20 mouse cellular contexts compared by ENCODE assay signal in the genomic region with DNA sequence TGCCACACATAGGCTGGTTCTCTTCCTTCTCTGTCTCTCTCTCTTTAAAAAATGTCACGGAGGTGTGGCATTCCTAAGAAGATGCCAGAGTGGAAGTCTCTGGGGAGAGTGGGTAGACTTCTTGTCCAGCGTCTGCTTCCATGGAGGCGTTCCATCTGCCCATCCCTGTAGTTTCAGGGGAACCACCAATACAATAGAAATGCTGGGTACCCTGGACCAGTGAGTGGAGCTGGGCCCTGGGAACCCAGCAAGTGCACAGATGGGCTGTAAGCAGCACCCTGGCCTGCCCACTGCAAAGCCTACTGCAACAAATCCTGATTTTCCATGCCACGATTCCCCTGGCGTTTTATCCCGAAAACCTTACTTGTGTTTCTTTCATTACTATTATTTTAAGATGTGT. TPM values are rescaled to one million over a fixed set of nuclear protein-coding genes. Genes with fewer than 3 reads are reported as not detected.
DNase-seq lines count a peak whose midpoint lies in the region; TF ChIP-seq lines count a peak whose summit lies in the region.
"Had no signal": no experiment of that assay in that cellular context is flagged by ENCODE, and none has a peak within 500 bp of the region (broad histone marks: within the 10 kb centered on the region; RNA-seq: fewer than 3 reads in every experiment).

No protein-coding gene starts in this region.

- no peak for TF ChIP-seq CTCF in gastrocnemius, adult 2 months (IDR thresholded peaks at IDR 0.05)

- no peak for DNase-seq in gastrocnemius, adult 2 months
- DNase-seq in gastrocnemius, adult 8-10 months (ENCODE audit: low spot score in 2 of 2): no peak
- DNase-seq in embryonic facial prominence, embryonic 10.5 days (ENCODE audit: low spot score): no peak
- peak; percentile 67 for DNase-seq in layer of hippocampus, adult 9-11 months
- DNase-seq in right cerebral cortex, postnatal 10 days (ENCODE audit: low spot score in 2 of 2): peak; percentile 50 to 61
- no peak for DNase-seq in adrenal gland, adult 8-10 months
- DNase-seq in MN1 (ENCODE audit: low spot score): no peak
- DNase-seq: B cell, adult 2 months; cerebellum, adult 9-10 months; gastrocnemius, postnatal 36 days; kidney, adult 2 months; liver, embryonic 13.5 days; lung, embryonic 14.5 days; lung, postnatal 36 days had no signal

- peak overlapping the region; percentile 55 for H3K27ac ChIP-seq in gastrocnemius, adult 2 months
- 0 out of 2 replicates have a peak overlapping the region, but pooled peaks have one; percentile 45 for H3K27ac ChIP-seq in embryonic facial prominence, embryonic 10.5 days (replicated peaks)
- H3K27ac ChIP-seq: forebrain, embryonic 13.5 days; limb, embryonic 13.5 days; liver, embryonic 13.5 days; midbrain, embryonic 15.5 days; stomach, embryonic 15.5 days had no signal

- H3K9me3 ChIP-seq in embryonic facial prominence, embryonic 10.5 days: no peaks in the 10 kb centered on the region
- H3K9me3 ChIP-seq: forebrain, embryonic 13.5 days; limb, embryonic 13.5 days; liver, embryonic 13.5 days; midbrain, embryonic 15.5 days; stomach, embryonic 15.5 days had no signal

- no peak overlapping the region for H3K4me3 ChIP-seq in gastrocnemius, adult 2 months
- H3K4me3 ChIP-seq in embryonic facial prominence, embryonic 10.5 days: no peak overlapping the region
- H3K4me3 ChIP-seq: forebrain, embryonic 13.5 days; limb, embryonic 13.5 days; liver, embryonic 13.5 days; midbrain, embryonic 15.5 days; stomach, embryonic 15.5 days had no signal

- H3K4me1 ChIP-seq in embryonic facial prominence, embryonic 10.5 days: 0 out of 2 replicates have a peak, but pooled peaks cover 4% of the 10 kb centered on the region
- H3K4me1 ChIP-seq: forebrain, embryonic 13.5 days; limb, embryonic 13.5 days; liver, embryonic 13.5 days; midbrain, embryonic 15.5 days; stomach, embryonic 15.5 days had no signal

- H3K27me3 ChIP-seq in embryonic facial prominence, embryonic 10.5 days (replicated peaks; ENCODE audit: low read depth, poor library complexity, severe bottlenecking): no peaks in the 10 kb centered on the region
- H3K27me3 ChIP-seq: forebrain, embryonic 13.5 days; limb, embryonic 13.5 days; liver, embryonic 13.5 days; midbrain, embryonic 15.5 days; stomach, embryonic 15.5 days had no signal

- WGBS in embryonic facial prominence, embryonic 10.5 days: 90% methylated on average over 6 of the region's 6 CpGs

- intact Hi-C loops in gastrocnemius, adult 2 months (cut with DNase I): no loop called here

- peaks cover 23% of the 10 kb centered on the region for H3K36me3 ChIP-seq in embryonic facial prominence, embryonic 10.5 days (replicated peaks)
- H3K36me3 ChIP-seq: midbrain, embryonic 15.5 days; stomach, embryonic 15.5 days had no signal

RNA-seq across cellular contexts. Expression of gene Dnaic2, which starts 12.7 kb away (rescaled TPM):
- total RNA-seq in gastrocnemius, adult 2 months (2021): under 1 TPM; 0.08 to 0.14 TPM
- total RNA-seq in gastrocnemius, adult 8-10 months (2022): not detected
- polyA plus RNA-seq in embryonic facial prominence, embryonic 10.5 days (2016; fragmentation: Nextera tagmentation; extraction: Ambion mirVana): 1.7 and 1.8 TPM in 2 replicates
- under 1 TPM; 0.38 to 0.51 (median 0.42) TPM for total RNA-seq in adrenal gland, adult 8-10 months (2022)
- total RNA-seq: hematopoietic stem cell, adult 5-6 weeks; megakaryocyte-erythroid progenitor cell, adult 5-6 weeks had no signal
- polyA plus RNA-seq: liver, embryonic 13.5 days had no signal

RNA-seq across cellular contexts. Expression of gene Ttyh2, which starts 39.3 kb away (rescaled TPM):
- 10 to 100 TPM; 15.7 to 17.4 TPM for total RNA-seq in gastrocnemius, adult 2 months (2021)
- total RNA-seq in gastrocnemius, adult 8-10 months (2022): 10 to 100 TPM; 17.6 to 20.2 (median 19.4) TPM
- polyA plus RNA-seq in embryonic facial prominence, embryonic 10.5 days (2016; fragmentation: Nextera tagmentation; extraction: Ambion mirVana): 14.9 and 16.1 TPM in 2 replicates
- 100 to 1,000 TPM in 2 of 4 experiments, 10 to 100 TPM in 2; 75.1 to 107 (median 88.6) TPM for total RNA-seq in adrenal gland, adult 8-10 months (2022)

RNA-seq across cellular contexts. Expression of gene Rpl38, which starts 46.2 kb away (rescaled TPM):
- total RNA-seq in gastrocnemius, adult 2 months (2021): 100 to 1,000 TPM; 544 to 670 TPM
- 100 to 1,000 TPM; 528 to 780 (median 621) TPM for total RNA-seq in gastrocnemius, adult 8-10 months (2022)
- 1,047 and 1,098 TPM in 2 replicates for polyA plus RNA-seq in embryonic facial prominence, embryonic 10.5 days (2016; fragmentation: Nextera tagmentation; extraction: Ambion mirVana)
- 1,000 to 10,000 TPM; 1,051 to 1,434 (median 1,137) TPM for total RNA-seq in adrenal gland, adult 8-10 months (2022)

RNA-seq across cellular contexts. Expression of gene Kif19a, which starts 50.7 kb away (rescaled TPM):
- under 1 TPM; 0.54 to 0.56 TPM for total RNA-seq in gastrocnemius, adult 2 months (2021)
- total RNA-seq in gastrocnemius, adult 8-10 months (2022): under 1 TPM in 3 of 4 experiments, not detected in 1; 0.62 to 0.82 (median 0.67) TPM
- 1.3 and 2.0 TPM in 2 replicates for polyA plus RNA-seq in embryonic facial prominence, embryonic 10.5 days (2016; fragmentation: Nextera tagmentation; extraction: Ambion mirVana)
- total RNA-seq in adrenal gland, adult 8-10 months (2022): 1 to 10 TPM in 1 of 4 experiments, under 1 TPM in 3; 0.38 to 1.3 (median 0.76) TPM
- total RNA-seq: megakaryocyte-erythroid progenitor cell, adult 5-6 weeks had no signal

Comparison
In these comparisons a context has a peak if more than half of its experiments do, and no peak if none do; other contexts are left out.
1. DNase-seq: peak in layer of hippocampus, adult 9-11 months (single experiment) and right cerebral cortex, postnatal 10 days (2 of 2); none in gastrocnemius, adult 2 months (single experiment), gastrocnemius, adult 8-10 months (0 of 2), embryonic facial prominence, embryonic 10.5 days (single experiment), adrenal gland, adult 8-10 months (single experiment) and MN1 (single experiment).